Mouse (Mus musculus) left cerebral cortex, adult 9 months (tissue): ENCODE data around the gene Kif5c.

Experiments used
- DNase-seq, 2 experiments: peaks; one replicate each; pipeline ENCODE4 v3.0.0; 2022; ENCODE audit warnings: low spot score in 2 of 2

Kif5c gene

GRCm38 (mm10) chr2:49618829-49619718 is at the start of gene Kif5c:
Kif5c (plus strand) TSS chr2:49619298.
- peak; percentile 81 to 95 for DNase-seq

- peak in 1 of 2 experiments; percentile 42 for DNase-seq
Measured at GRCm38 (mm10) chr2:49569862-49570777, 49.0 kb upstream of the Kif5c start.

GRCm38 (mm10) chr2:49570778-49571101 is 48.4 kb upstream of the Kif5c start:
- no peak for DNase-seq

- DNase-seq, result no peak
Measured at GRCm38 (mm10) chr2:49571159-49571920, 47.8 kb upstream of the Kif5c start.

- DNase-seq, result peak; percentile 49 to 79
Measured at GRCm38 (mm10) chr2:49572111-49572642, 46.9 kb upstream of the Kif5c start.

- no peak for DNase-seq
Measured at GRCm38 (mm10) chr2:49572684-49573083, 46.4 kb upstream of the Kif5c start.

- DNase-seq, result no peak
Measured at GRCm38 (mm10) chr2:49573282-49573681, 45.8 kb upstream of the Kif5c start.

GRCm38 (mm10) chr2:49580585-49580984 is 38.5 kb upstream of the Kif5c start:
- no peak for DNase-seq

- DNase-seq, result no peak
Measured at GRCm38 (mm10) chr2:49582546-49582945, 36.6 kb upstream of the Kif5c start.

GRCm38 (mm10) chr2:49583311-49583710 is 35.8 kb upstream of the Kif5c start:
- no peak for DNase-seq

- no peak for DNase-seq
Measured at GRCm38 (mm10) chr2:49590450-49590849, 28.6 kb upstream of the Kif5c start.

- DNase-seq, result no peak
Measured at GRCm38 (mm10) chr2:49592926-49593325, 26.2 kb upstream of the Kif5c start.

GRCm38 (mm10) chr2:49594886-49595285 is 24.2 kb upstream of the Kif5c start:
- no peak for DNase-seq

- no peak for DNase-seq
Measured at GRCm38 (mm10) chr2:49596318-49596717, 22.8 kb upstream of the Kif5c start.

- DNase-seq, result no peak
Measured at GRCm38 (mm10) chr2:49600021-49600681, 18.9 kb upstream of the Kif5c start.

- DNase-seq, result no peak
Measured at GRCm38 (mm10) chr2:49602791-49603349, 16.2 kb upstream of the Kif5c start.

- peak in 1 of 2 experiments; percentile 62 for DNase-seq
Measured at GRCm38 (mm10) chr2:49609611-49610010, 9.5 kb upstream of the Kif5c start.

GRCm38 (mm10) chr2:49616765-49617164 is 2.3 kb upstream of the Kif5c start:
- DNase-seq, result no peak

GRCm38 (mm10) chr2:49619719-49620522 is 823 bp downstream of the Kif5c start:
- no peak for DNase-seq

GRCm38 (mm10) chr2:49620626-49621117 is 1.6 kb downstream of the Kif5c start:
- DNase-seq, result peak in 1 of 2 experiments; percentile 52
